Comparison of ENCODE assay signal across 8 mouse cellular contexts in genomic region chr12:11150192-11150935, GRCm38 (mm10). TPM values are rescaled to one million over a fixed set of nuclear protein-coding genes. Genes with fewer than 3 reads are reported as not detected.
DNase-seq lines count a peak whose midpoint lies in the region; ATAC-seq and TF ChIP-seq lines count a peak whose summit lies in the region.
"Had no signal": no experiment of that assay in that cellular context is flagged by ENCODE, and none has a peak within 500 bp of the region (broad histone marks: within the 10 kb centered on the region; RNA-seq: fewer than 3 reads in every experiment).

No protein-coding gene starts in this region.

- peak overlapping the region; percentile 69 to 83 for H3K4me3 ChIP-seq in ES-E14 (ENCODE audit: insufficient read depth in 1 of 2, low read depth in 1 of 2, low read length in 2 of 2, poor library complexity in 1 of 2, severe bottlenecking in 1 of 2)
- peak overlapping the region; percentile 50 for H3K4me3 ChIP-seq in forebrain, embryonic 15.5 days
- H3K4me3 ChIP-seq in stomach, embryonic 15.5 days (replicated peaks): peak overlapping the region; percentile 62

- H3K9ac ChIP-seq in ES-E14 (ENCODE audit: insufficient read depth, low read depth, low read length, poor library complexity, severe bottlenecking): peak overlapping the region; percentile 63
- H3K9ac ChIP-seq in forebrain, embryonic 15.5 days (replicated peaks): peak overlapping the region; percentile 46
- peak overlapping the region; percentile 33 for H3K9ac ChIP-seq in stomach, embryonic 15.5 days

- no peaks in the 10 kb centered on the region for H3K36me3 ChIP-seq in ES-E14 (ENCODE audit: control insufficient read depth, insufficient read depth, low read length, poor library complexity, severe bottlenecking)
- H3K36me3 ChIP-seq in forebrain, embryonic 15.5 days: no peaks in the 10 kb centered on the region
- no peaks in the 10 kb centered on the region for H3K36me3 ChIP-seq in stomach, embryonic 15.5 days

- DNase-seq in ES-E14 (ENCODE audit: low read depth, low spot score): peak; percentile 28
- DNase-seq in adrenal gland, adult 18-20 months (ENCODE audit: low spot score in 2 of 2): peak; percentile 48
- peak; percentile 34 to 52 for DNase-seq in heart, postnatal 14 days
- peak; percentile 12 to 44 for DNase-seq in layer of hippocampus, postnatal 10 days (ENCODE audit: low spot score in 2 of 2)
- DNase-seq in lung, postnatal 4 days: peak; percentile 46 to 76

- in situ Hi-C loops in ES-E14 (cut with MboI; ENCODE audit: low sequenced_read_pairs in 2 of 2, unreplicated experiment in 2 of 2): loop anchor here in 1 of 2 experiments (25.0 kb wide), 2 partner anchors 338 to 1563 kb away; no protein-coding TSS in a partner anchor

- H3K4me1 ChIP-seq in ES-E14 (ENCODE audit: control insufficient read depth in 2 of 2, insufficient read depth in 2 of 2, low read length in 2 of 2, poor library complexity in 1 of 2): peaks cover 2 to 6% of the 10 kb centered on the region in 2 experiments; a peak in 1 of 4 replicates
- peaks cover 14% of the 10 kb centered on the region for H3K4me1 ChIP-seq in forebrain, embryonic 15.5 days
- no peaks in the 10 kb centered on the region for H3K4me1 ChIP-seq in stomach, embryonic 15.5 days

- H3K27ac ChIP-seq in ES-E14 (ENCODE audit: insufficient read depth, low read depth, low read length, poor library complexity, severe bottlenecking): no peak overlapping the region
- no peak overlapping the region for H3K27ac ChIP-seq in forebrain, embryonic 15.5 days (replicated peaks)
- peak overlapping the region; percentile 52; the same call in 1 of the 2 replicates for H3K27ac ChIP-seq in stomach, embryonic 15.5 days

- intact Hi-C loops in heart, postnatal 14 days (cut with DNase I): no loop called here

- H3K9me3 ChIP-seq in ES-E14 (ENCODE audit: control insufficient read depth, insufficient read depth, low read depth, low read length): no peaks in the 10 kb centered on the region
- no peaks in the 10 kb centered on the region for H3K9me3 ChIP-seq in forebrain, embryonic 15.5 days
- H3K9me3 ChIP-seq in stomach, embryonic 15.5 days: no peaks in the 10 kb centered on the region

- peak overlapping the region; percentile 84 for H3K4me2 ChIP-seq in forebrain, embryonic 15.5 days (replicated peaks)
- peak overlapping the region; percentile 92 for H3K4me2 ChIP-seq in stomach, embryonic 15.5 days

- peaks cover 6% of the 10 kb centered on the region; the same call in 1 of the 2 replicates for H3K27me3 ChIP-seq in forebrain, embryonic 15.5 days
- peaks cover 15% of the 10 kb centered on the region; the same call in 1 of the 2 replicates for H3K27me3 ChIP-seq in stomach, embryonic 15.5 days (replicated peaks)

- WGBS in forebrain, embryonic 15.5 days: under 1% methylated on average over 62 of the region's 66 CpGs
- under 1% methylated on average over 61 of the region's 66 CpGs for WGBS in stomach, embryonic 15.5 days

- peak; percentile 80 for ATAC-seq in forebrain, embryonic 15.5 days (replicated peaks)
- ATAC-seq in stomach, embryonic 15.5 days (ENCODE audit: insufficient read depth, low FRiP score, low read depth): peak; percentile 83

TF ChIP-seq in ES-E14, 5 proteins besides CTCF, POLR2A, EP300 and RAD21:
- no peak for TF ChIP-seq ZNF384 (IDR thresholded peaks at IDR 0.05; ENCODE audit: low read depth, low read length)
- no peak for TF ChIP-seq MAFK (IDR thresholded peaks at IDR 0.05; ENCODE audit: insufficient read depth, low read depth, low read length)
- no peak for TF ChIP-seq ZC3H11A (IDR thresholded peaks at IDR 0.05; ENCODE audit: borderline replicate concordance, low read depth, low read length)
- no peak for TF ChIP-seq HCFC1 (IDR thresholded peaks at IDR 0.05; ENCODE audit: borderline replicate concordance, insufficient read depth, low read length)
- TF ChIP-seq CHD2 (IDR thresholded peaks at IDR 0.05; ENCODE audit: low read depth, low read length): no peak
TF ChIP-seq in ES-E14: peak in this region for 0.

RNA-seq across cellular contexts. Expression of gene Kcns3, which starts 0.5 kb away (rescaled TPM):
- total RNA-seq in ES-E14 (2012; rRNA removed): 2.5 and 2.6 TPM in 2 replicates
- total RNA-seq in adrenal gland, adult 18-20 months (2021): 1 to 10 TPM; 3.2 to 8.9 TPM
- 0.28 and 0.39 TPM in 2 replicates for polyA plus RNA-seq in forebrain, embryonic 15.5 days (2015; fragmentation: Nextera tagmentation; extraction: Ambion mirVana)
- under 1 TPM; 0.22 to 0.33 TPM for total RNA-seq in heart, postnatal 14 days (2021)
- total RNA-seq in layer of hippocampus, postnatal 10 days (2021): 1 to 10 TPM; 4.0 to 4.1 TPM
- 8.8 and 8.9 TPM in 2 replicates for polyA plus RNA-seq in stomach, embryonic 15.5 days (2015; fragmentation: Nextera tagmentation; extraction: Ambion mirVana)
- total RNA-seq: common myeloid progenitor, adult 5-6 weeks had no signal

RNA-seq across cellular contexts. Expression of gene Msgn1, which starts 58.4 kb away (rescaled TPM):
- total RNA-seq in ES-E14 (2012; rRNA removed): not detected in 2 replicates
- not detected for total RNA-seq in adrenal gland, adult 18-20 months (2021)
- not detected in 2 replicates for polyA plus RNA-seq in forebrain, embryonic 15.5 days (2015; fragmentation: Nextera tagmentation; extraction: Ambion mirVana)
- total RNA-seq in heart, postnatal 14 days (2021): not detected
- total RNA-seq in layer of hippocampus, postnatal 10 days (2021): not detected
- not detected in 2 replicates for polyA plus RNA-seq in stomach, embryonic 15.5 days (2015; fragmentation: Nextera tagmentation; extraction: Ambion mirVana)
- total RNA-seq: common myeloid progenitor, adult 5-6 weeks had no signal
